Mouse (Mus musculus): ENCODE data around the gene Plxnd1.
A peak's percentile ranks its signal among the peaks of the same experiment; 100 is the strongest.

Gene Plxnd1

GRCm38 (mm10) chr6:115994877-115995520 lies at the start of gene Plxnd1:
Plxnd1 (minus strand) TSS chr6:115995005.
- peak; percentile 95 for DNase-seq (ENCODE audit: low spot score)

- DNase-seq (ENCODE audit: low spot score), result no peak
These were observed 49.2 kb upstream of the Plxnd1 start for GRCm38 (mm10) chr6:116044039-116044438.

GRCm38 (mm10) chr6:116038222-116038621 lies 43.4 kb upstream of the Plxnd1 start:
- no peak for DNase-seq (ENCODE audit: low spot score)

GRCm38 (mm10) chr6:116037281-116037831 lies 42.6 kb upstream of the Plxnd1 start:
- no peak for DNase-seq (ENCODE audit: low spot score)

- DNase-seq (ENCODE audit: low spot score), result no peak
These were observed 41.8 kb upstream of the Plxnd1 start for GRCm38 (mm10) chr6:116036555-116036954.

- no peak for DNase-seq (ENCODE audit: low spot score)
These were observed 36.2 kb upstream of the Plxnd1 start for GRCm38 (mm10) chr6:116031052-116031451.

- no peak for DNase-seq (ENCODE audit: low spot score)
These were observed 29.9 kb upstream of the Plxnd1 start for GRCm38 (mm10) chr6:116024666-116025065.

GRCm38 (mm10) chr6:116021961-116022485 lies 27.2 kb upstream of the Plxnd1 start:
- no peak for DNase-seq (ENCODE audit: low spot score)

- no peak for DNase-seq (ENCODE audit: low spot score)
These were observed 21.1 kb upstream of the Plxnd1 start for GRCm38 (mm10) chr6:116015902-116016301.

- no peak for DNase-seq (ENCODE audit: low spot score)
These were observed 19.3 kb upstream of the Plxnd1 start for GRCm38 (mm10) chr6:116014111-116014510.

GRCm38 (mm10) chr6:116013687-116014086 lies 18.9 kb upstream of the Plxnd1 start:
- DNase-seq (ENCODE audit: low spot score), result no peak

- DNase-seq (ENCODE audit: low spot score), result peak; percentile 84
These were observed 15.7 kb upstream of the Plxnd1 start for GRCm38 (mm10) chr6:116010541-116010940.

GRCm38 (mm10) chr6:116009426-116009825 lies 14.6 kb upstream of the Plxnd1 start:
- DNase-seq (ENCODE audit: low spot score), result no peak

GRCm38 (mm10) chr6:116007561-116008173 lies 12.9 kb upstream of the Plxnd1 start:
- DNase-seq (ENCODE audit: low spot score), result peak; percentile 73

GRCm38 (mm10) chr6:116006731-116007130 lies 11.9 kb upstream of the Plxnd1 start:
- no peak for DNase-seq (ENCODE audit: low spot score)

- no peak for DNase-seq (ENCODE audit: low spot score)
These were observed 11.1 kb upstream of the Plxnd1 start for GRCm38 (mm10) chr6:116005959-116006288.

GRCm38 (mm10) chr6:116005275-116005958 lies 10.6 kb upstream of the Plxnd1 start:
- no peak for DNase-seq (ENCODE audit: low spot score)

GRCm38 (mm10) chr6:116004716-116005115 lies 9.9 kb upstream of the Plxnd1 start:
- no peak for DNase-seq (ENCODE audit: low spot score)

- no peak for DNase-seq (ENCODE audit: low spot score)
These were observed 9.3 kb upstream of the Plxnd1 start for GRCm38 (mm10) chr6:116004069-116004468.

GRCm38 (mm10) chr6:116003516-116003915 lies 8.7 kb upstream of the Plxnd1 start:
- no peak for DNase-seq (ENCODE audit: low spot score)

GRCm38 (mm10) chr6:116002311-116003104 lies 7.7 kb upstream of the Plxnd1 start:
- no peak for DNase-seq (ENCODE audit: low spot score)

- DNase-seq (ENCODE audit: low spot score), result no peak
These were observed 6.0 kb upstream of the Plxnd1 start for GRCm38 (mm10) chr6:116000851-116001250.
